Mouse (Mus musculus) lung, postnatal 0 days (tissue): ENCODE data around the gene Golga7b. TPM values are rescaled to one million over a fixed set of nuclear protein-coding genes. Genes with fewer than 3 reads are reported as not detected.

Experiments
- ATAC-seq: fragments of 200-750 bp; cut with Nextera tagmentation; 2 replicates; pipeline ENCODE4 v1.8.0; 2017; ENCODE audit warnings: moderate library complexity
- DNase-seq: peaks from one replicate; pipeline ENCODE4 v3.0.0-alpha.2; 2016; ENCODE audit warnings: low spot score
- H3K27ac ChIP-seq: fragments of 300-500 bp; sonication (generic); 2 replicates; pipeline ENCODE4 v1.5.1; 2014; ENCODE audit warnings: antibody characterized with exemption, mild to moderate bottlenecking, low read length, mixed read lengths
- H3K27me3 ChIP-seq: fragments of 300-500 bp; sonication (generic); replicated peaks from 2 replicates; pipeline ENCODE4 v1.6.1; 2014; ENCODE audit warnings: low read length, mixed read lengths; ENCODE audit not compliant: insufficient read depth
- H3K36me3 ChIP-seq: fragments of 300-500 bp; sonication (generic); 2 replicates; pipeline ENCODE4 v1.6.1; 2014; ENCODE audit warnings: low read length, mixed read lengths; ENCODE audit not compliant: insufficient read depth
- H3K4me1 ChIP-seq: fragments of 300-500 bp; sonication (generic); 2 replicates; pipeline ENCODE4 v1.6.1; 2014; ENCODE audit warnings: antibody characterized with exemption, low read depth, low read length, mixed read lengths; ENCODE audit not compliant: insufficient read depth
- H3K4me2 ChIP-seq: fragments of 300-500 bp; sonication (generic); replicated peaks from 2 replicates; pipeline ENCODE4 v1.6.1; 2014; ENCODE audit warnings: low read depth, mild to moderate bottlenecking, low read length, moderate library complexity, mixed read lengths
- H3K4me3 ChIP-seq: fragments of 300-500 bp; sonication (generic); 2 replicates; pipeline ENCODE4 v1.5.1; 2014; ENCODE audit warnings: low read depth, low read length
- H3K9ac ChIP-seq: fragments of 300-500 bp; sonication (generic); replicated peaks from 2 replicates; pipeline ENCODE4 v1.6.1; 2014; ENCODE audit warnings: low read depth, mild to moderate bottlenecking
- H3K9me3 ChIP-seq: fragments of 300-500 bp; sonication (generic); 2 replicates; pipeline ENCODE4 v1.6.1; 2016; ENCODE audit warnings: low read length, mixed read lengths
- CTCF ChIP-seq: IDR thresholded peaks from 2 replicates; pipeline ENCODE4 v1.5.1; 2016; ENCODE audit warnings: antibody characterized with exemption, mild to moderate bottlenecking
- EP300 ChIP-seq: IDR thresholded peaks from 2 replicates; pipeline ENCODE4 v1.6.1; 2016; ENCODE audit warnings: antibody characterized with exemption, mild to moderate bottlenecking, control low read depth
- WGBS: fragments of 180-500 bp; shearing (Covaris S2); extraction: QIAGEN DNeasy Blood & Tissue Kit; methylation state at CpG from one replicate; pipeline ENCODE4 v1.1.7; 2014; 5-methylcytosine and 5-hydroxymethylcytosine counted together
- polyA plus RNA-seq: library from polyadenylated mRNA; unstranded; fragments of >200 nt; fragmentation: Nextera tagmentation; extraction: Ambion mirVana; gene quantifications from 2 replicates; pipeline ENCODE4 v1.2.1, GENCODE M21; 2015

The Golga7b gene
- polyA plus RNA-seq, 1 experiment from 2014 or later, result not detected

DNA sequence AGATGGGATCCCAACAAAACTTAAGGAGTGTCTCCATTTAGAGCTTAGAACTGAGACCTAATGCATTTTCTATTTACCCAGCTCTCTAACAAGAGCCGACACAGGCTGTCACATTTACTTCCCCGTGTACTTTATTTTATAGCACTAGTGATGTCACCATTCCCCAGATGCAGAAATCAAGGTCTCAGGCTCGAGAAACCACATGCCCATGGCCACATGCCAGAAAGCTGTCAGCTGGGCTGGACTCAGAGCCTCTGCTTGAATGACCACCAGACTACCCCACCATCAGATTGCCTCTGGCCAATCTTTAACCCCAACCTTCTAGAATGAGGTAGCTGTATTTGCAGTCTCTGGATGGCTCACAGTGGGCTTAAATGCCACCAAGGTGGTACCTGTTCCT, 4.0 kb upstream of the Golga7b start:
- Histone ChIP-seq H3K27me3 (no peaks in the 10 kb centered on the region), H3K36me3 (no peaks in the 10 kb centered on the region), H3K9ac (no peak overlapping the region), H3K4me3 (no peak overlapping the region), H3K4me1 (no peaks in the 10 kb centered on the region), H3K27ac (no peak overlapping the region), H3K4me2 (no peak overlapping the region), H3K9me3 (no peaks in the 10 kb centered on the region)
- no peak for TF ChIP-seq EP300
- TF ChIP-seq CTCF, result no peak
- ATAC-seq (no peak), DNase-seq (no peak)
- WGBS, result 45% methylated on average over 3 of the region's 3 CpGs

DNA sequence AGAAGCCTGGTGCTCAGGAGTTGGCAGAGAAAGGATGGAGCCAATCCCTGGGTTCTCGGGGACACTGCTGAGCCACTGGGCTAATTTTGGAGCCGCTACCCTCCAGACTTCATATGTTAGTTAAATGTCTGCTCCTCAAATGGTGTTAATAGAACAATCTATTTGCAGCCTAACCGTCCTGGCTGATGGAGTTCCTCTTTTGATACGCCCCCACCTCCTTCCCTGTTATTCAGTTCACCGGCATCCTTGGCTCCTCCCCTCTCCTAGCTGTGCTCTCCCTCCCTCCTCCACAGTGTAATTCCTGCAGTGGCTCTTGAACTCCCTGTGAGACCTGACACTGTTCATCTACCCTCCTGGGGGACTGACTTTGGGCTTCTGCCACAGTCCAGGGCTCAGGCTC, 748 bp upstream of the Golga7b start:
- no peak overlapping the region for H3K4me3 ChIP-seq
- no peak overlapping the region for H3K4me2 ChIP-seq
- no peaks in the 10 kb centered on the region for H3K27me3 ChIP-seq
- H3K9me3 ChIP-seq, result no peaks in the 10 kb centered on the region
- H3K4me1 ChIP-seq, result no peaks in the 10 kb centered on the region
- no peak overlapping the region for H3K27ac ChIP-seq
- H3K9ac ChIP-seq, result no peak overlapping the region
- DNase-seq (no peak), ATAC-seq (no peak)
- TF ChIP-seq CTCF (no peak), EP300 (no peak)
- H3K36me3 ChIP-seq, result no peaks in the 10 kb centered on the region
- whole genome bisulfite sequencing, result 48% methylated on average over 5 of the region's 5 CpGs

DNA sequence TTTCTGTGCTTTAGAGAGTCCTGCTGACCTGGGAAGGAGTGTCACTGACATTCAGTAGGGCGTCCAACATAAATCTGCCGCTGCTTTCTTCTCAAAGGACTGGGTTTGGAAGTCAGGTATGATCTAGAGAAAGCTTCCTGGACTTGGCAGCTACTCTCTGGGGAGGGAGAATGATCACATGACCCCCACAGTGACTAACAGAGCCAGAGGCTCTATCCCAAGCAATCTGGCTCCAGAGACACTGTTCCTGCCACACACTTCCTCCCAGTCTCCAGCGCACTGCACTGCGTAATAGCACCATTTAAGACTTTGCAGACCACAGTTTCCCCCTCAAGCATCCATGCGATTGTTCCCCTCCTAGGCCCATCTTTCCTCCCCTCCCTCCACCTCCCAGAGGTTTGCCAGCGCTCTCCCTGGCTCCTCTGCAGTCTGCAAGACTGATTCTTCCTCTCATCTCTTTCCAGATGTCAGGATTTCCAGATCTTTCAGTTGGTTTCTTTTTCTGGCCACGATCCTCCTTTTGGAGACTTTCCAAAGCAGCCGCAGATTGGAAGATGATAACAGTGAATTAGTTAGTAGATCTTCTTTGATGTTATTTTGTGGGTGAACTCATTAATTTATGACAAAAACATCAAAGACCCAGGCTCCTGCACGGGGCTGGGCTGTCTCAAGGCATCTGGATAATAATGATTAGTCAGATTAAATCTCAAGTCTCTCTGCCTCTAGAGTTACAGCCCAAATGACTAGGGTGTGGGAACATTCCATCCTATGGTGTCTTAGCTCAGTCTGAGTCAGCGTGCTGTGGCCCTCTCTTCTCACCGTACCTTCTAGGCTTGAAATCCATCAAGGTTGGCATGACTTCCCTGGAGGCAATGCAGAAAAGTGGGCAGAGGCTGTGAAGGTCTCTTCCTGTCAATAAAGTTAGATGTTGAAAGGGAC, 2.9 kb downstream of the Golga7b start:
- H3K27ac ChIP-seq, result no peak overlapping the region
- H3K4me3 ChIP-seq, result no peak overlapping the region
- no peaks in the 10 kb centered on the region for H3K4me1 ChIP-seq
- DNase-seq (no peak), ATAC-seq (no peak)
- H3K9ac ChIP-seq, result no peak overlapping the region
- H3K9me3 ChIP-seq, result no peaks in the 10 kb centered on the region
- H3K4me2 ChIP-seq, result no peak overlapping the region
- peaks cover 4% of the 10 kb centered on the region for H3K27me3 ChIP-seq
- WGBS, result 66% methylated on average over 11 of the region's 11 CpGs
- no peak for TF ChIP-seq EP300
- no peak for TF ChIP-seq CTCF
- no peaks in the 10 kb centered on the region for H3K36me3 ChIP-seq

DNA sequence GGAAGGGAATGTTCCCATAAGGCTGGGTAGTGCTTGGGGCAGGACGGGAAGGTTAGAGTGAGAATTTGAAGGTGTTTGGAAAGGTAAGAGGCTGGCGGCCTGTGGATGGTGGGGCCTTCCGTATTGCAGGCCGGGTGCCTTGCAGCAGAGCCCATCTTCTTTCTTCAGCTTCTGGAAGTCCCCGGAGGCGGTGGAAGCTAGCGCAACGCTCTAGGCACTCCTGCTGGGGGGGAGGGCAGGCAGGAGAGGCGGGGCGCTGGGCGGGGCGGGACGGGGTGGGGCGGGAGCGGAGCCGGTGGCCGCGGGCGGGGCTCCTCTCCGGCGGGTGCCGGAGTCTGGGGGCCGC, 8.0 kb downstream of the Golga7b start:
- WGBS, result 1% methylated on average over 10 of the region's 23 CpGs
- H3K4me2 ChIP-seq, result 0 out of 2 replicates have a peak overlapping the region, but pooled peaks have one; percentile 19
- H3K4me3 ChIP-seq, result no peak overlapping the region; the same call in 1 of the 2 replicates
- DNase-seq (no peak), ATAC-seq (peak; percentile 39)
- no peaks in the 10 kb centered on the region for H3K4me1 ChIP-seq
- H3K9me3 ChIP-seq, result no peaks in the 10 kb centered on the region
- TF ChIP-seq EP300 (no peak), CTCF (no peak)
- H3K27ac ChIP-seq, result no peak overlapping the region
- peaks cover 6% of the 10 kb centered on the region for H3K27me3 ChIP-seq
- no peak overlapping the region for H3K9ac ChIP-seq
- H3K36me3 ChIP-seq, result no peaks in the 10 kb centered on the region

DNA sequence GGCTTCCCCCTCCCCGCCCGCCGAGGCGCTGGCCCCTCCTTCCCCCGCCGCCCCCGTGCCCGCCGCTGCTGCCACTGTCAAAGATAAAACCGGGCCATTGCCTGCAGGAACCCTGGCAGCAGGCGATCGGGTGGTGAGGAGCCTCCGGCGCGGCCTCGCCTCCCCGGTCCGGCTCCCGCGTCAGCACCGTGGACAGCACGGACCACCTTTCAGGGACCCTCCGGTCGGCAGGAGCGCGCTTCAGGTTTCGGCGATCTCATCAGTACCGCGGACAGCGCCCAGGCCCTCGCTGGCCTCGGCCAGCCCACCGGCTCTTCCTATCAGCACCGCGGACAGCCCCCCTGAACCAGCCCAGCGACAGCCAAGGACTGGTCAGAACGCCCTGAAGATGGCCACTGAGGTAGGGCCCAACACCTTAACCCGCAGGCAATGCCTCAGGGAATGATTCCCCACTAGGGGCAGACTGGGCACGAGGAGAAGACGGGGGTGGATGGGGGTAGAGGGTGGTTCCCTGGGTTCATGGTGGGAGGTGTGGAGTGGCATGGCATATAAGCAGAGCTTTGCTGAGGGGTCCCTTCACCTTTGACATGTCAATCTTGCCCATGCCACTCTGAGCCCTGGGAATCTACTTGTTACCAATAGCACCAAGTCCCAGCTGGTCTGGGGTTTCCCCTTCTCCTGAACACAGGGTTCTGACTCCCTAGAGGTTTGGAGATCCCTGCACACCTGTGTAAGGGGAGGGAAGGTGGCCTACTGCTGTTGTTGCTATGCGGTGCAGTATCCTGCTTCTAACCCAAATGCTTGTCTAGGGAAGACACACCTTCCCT, 8.6 kb downstream of the Golga7b start:
- WGBS, result 4% methylated on average over 29 of the region's 42 CpGs
- no peaks in the 10 kb centered on the region for H3K36me3 ChIP-seq
- TF ChIP-seq CTCF (peak; percentile 47), EP300 (no peak)
- no peak overlapping the region for H3K9ac ChIP-seq
- H3K4me3 ChIP-seq, result no peak overlapping the region; the same call in 1 of the 2 replicates
- peaks cover 6% of the 10 kb centered on the region for H3K27me3 ChIP-seq
- DNase-seq, result peak; percentile 88
- ATAC-seq, result peak; percentile 93
- no peak overlapping the region for H3K27ac ChIP-seq
- no peaks in the 10 kb centered on the region for H3K4me1 ChIP-seq
- H3K9me3 ChIP-seq, result no peaks in the 10 kb centered on the region
- H3K4me2 ChIP-seq, result 0 out of 2 replicates have a peak overlapping the region, but pooled peaks have one; percentile 19

DNA sequence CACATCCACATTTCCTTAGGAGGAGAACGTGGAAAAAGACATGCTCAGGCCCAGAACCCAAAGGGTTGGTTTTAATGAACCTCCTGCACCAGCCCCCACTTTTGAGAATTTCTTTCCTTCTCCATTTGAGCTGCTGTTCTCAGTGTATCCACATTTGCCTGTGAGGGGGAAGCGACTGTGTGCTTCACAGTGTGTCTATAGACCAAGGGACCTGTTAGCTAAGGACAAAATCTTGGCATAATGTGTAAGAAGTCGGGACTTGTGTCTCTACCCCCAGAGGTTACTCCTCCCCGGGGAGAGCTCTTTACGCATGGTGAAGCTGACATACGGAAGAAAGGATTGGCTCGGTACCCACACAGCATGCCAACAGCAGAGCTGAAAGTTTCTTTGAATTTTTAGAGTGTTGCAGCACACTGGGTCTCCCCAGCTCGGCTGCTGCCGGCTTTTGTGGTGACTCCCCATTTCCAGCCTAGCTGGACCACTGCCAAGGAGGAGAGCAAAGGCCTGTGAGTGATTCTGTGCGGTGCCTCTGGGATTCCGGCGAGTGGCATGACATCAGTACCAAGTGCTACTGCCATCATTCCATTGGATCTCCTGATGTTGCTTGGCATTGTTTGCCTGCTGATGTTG, 9.4 kb downstream of the Golga7b start:
- Histone ChIP-seq H3K27me3 (peaks cover 6% of the 10 kb centered on the region), H3K27ac (no peak overlapping the region), H3K4me1 (no peaks in the 10 kb centered on the region), H3K9me3 (no peaks in the 10 kb centered on the region), H3K36me3 (no peaks in the 10 kb centered on the region), H3K4me3 (no peak overlapping the region), H3K4me2 (no peak overlapping the region), H3K9ac (no peak overlapping the region)
- DNase-seq (no peak), ATAC-seq (no peak)
- TF ChIP-seq CTCF (no peak), EP300 (no peak)
- WGBS, result 79% methylated on average over 12 of the region's 12 CpGs
